Mouse (Mus musculus): Measurements from ENCODE around the gene Tshb. TPM values are rescaled to one million over a fixed set of nuclear protein-coding genes. Genes with fewer than 3 reads are reported as not detected.

The Tshb gene
- polyA plus RNA-seq, 1 experiment from 2014 or later: 4.3 TPM

Other genes with a start within 250 kb of the Tshb start
- 8.4 and 10.1 TPM in 2 replicates for gene Tspan2, start 48.2 kb downstream of the Tshb start, polyA plus RNA-seq (2014; fragmentation: Nextera tagmentation; extraction: Ambion mirVana)
- gene Sycp1, start 153.4 kb upstream of the Tshb start, polyA plus RNA-seq (2014; fragmentation: Nextera tagmentation; extraction: Ambion mirVana): not detected in 2 replicates
- gene Nr1h5, start 181.4 kb upstream of the Tshb start, polyA plus RNA-seq (2014; fragmentation: Nextera tagmentation; extraction: Ambion mirVana): 0.06 TPM in 1 of 2 replicates, not detected in the other
- 59.4 and 61.8 TPM in 2 replicates for gene Sike1, start 213.0 kb upstream of the Tshb start, polyA plus RNA-seq (2014; fragmentation: Nextera tagmentation; extraction: Ambion mirVana)
- gene Csde1, start 237.7 kb upstream of the Tshb start, polyA plus RNA-seq (2014; fragmentation: Nextera tagmentation; extraction: Ambion mirVana): 335 and 377 TPM in 2 replicates

Data from embryonic facial prominence, embryonic 14.5 days (tissue).